Mouse (Mus musculus) right cerebral cortex, postnatal 14 days (tissue): ENCODE measurements around the gene Nomo1.

Experiments used
- DNase-seq: peaks from one replicate; pipeline ENCODE4 v3.0.0; 2022

Nomo1 gene

GRCm38 (mm10) chr7:46103771-46104170 is 70.3 kb downstream of the Nomo1 start:
- DNase-seq: no peak

GRCm38 (mm10) chr7:46104256-46104915 is 70.9 kb downstream of the Nomo1 start:
- no peak for DNase-seq

GRCm38 (mm10) chr7:46105484-46105883 is 72.0 kb downstream of the Nomo1 start:
- no peak for DNase-seq

GRCm38 (mm10) chr7:46110079-46110478 is 76.6 kb downstream of the Nomo1 start:
- DNase-seq: no peak

- no peak for DNase-seq
Observed at GRCm38 (mm10) chr7:46111212-46111817, 77.8 kb downstream of the Nomo1 start.

GRCm38 (mm10) chr7:46111938-46112337 is 78.4 kb downstream of the Nomo1 start:
- no peak for DNase-seq

GRCm38 (mm10) chr7:46113435-46113834 is 79.9 kb downstream of the Nomo1 start:
- DNase-seq: no peak

GRCm38 (mm10) chr7:46116118-46116581 is 82.7 kb downstream of the Nomo1 start:
- DNase-seq: no peak

GRCm38 (mm10) chr7:46117035-46117434 is 83.5 kb downstream of the Nomo1 start:
- no peak for DNase-seq

- DNase-seq: no peak
Observed at GRCm38 (mm10) chr7:46122964-46123363, 89.5 kb downstream of the Nomo1 start.

GRCm38 (mm10) chr7:46124460-46124859 is 91.0 kb downstream of the Nomo1 start:
- no peak for DNase-seq

- no peak for DNase-seq
Observed at GRCm38 (mm10) chr7:46125340-46125739, 91.8 kb downstream of the Nomo1 start.

GRCm38 (mm10) chr7:46128196-46128595 is 94.7 kb downstream of the Nomo1 start:
- DNase-seq: no peak

- no peak for DNase-seq
Observed at GRCm38 (mm10) chr7:46129463-46130179, 96.1 kb downstream of the Nomo1 start.

GRCm38 (mm10) chr7:46130723-46131122 is 97.2 kb downstream of the Nomo1 start:
- DNase-seq: no peak

GRCm38 (mm10) chr7:46131266-46131665 is 97.8 kb downstream of the Nomo1 start:
- no peak for DNase-seq

- no peak for DNase-seq
Observed at GRCm38 (mm10) chr7:46131806-46132205, 98.3 kb downstream of the Nomo1 start.

GRCm38 (mm10) chr7:46132229-46132628 is 98.7 kb downstream of the Nomo1 start:
- DNase-seq: no peak
